23 mouse cellular contexts compared by ENCODE assay signal in genomic region chr3:60168135-60168926, GRCm38 (mm10).
DNase-seq lines count a peak whose midpoint lies in the region; ATAC-seq and TF ChIP-seq lines count a peak whose summit lies in the region.
"Had no signal": no experiment of that assay in that cellular context is flagged by ENCODE, and none has a peak within 500 bp of the region (broad histone marks: within the 10 kb centered on the region; RNA-seq: fewer than 3 reads in every experiment).

No protein-coding gene starts in this region.

- DNase-seq in midbrain, postnatal 0 days (ENCODE audit: low spot score): peak; percentile 4
- no peak for DNase-seq in lung, postnatal 0 days (ENCODE audit: low spot score)
- DNase-seq in gastrocnemius, adult 18-20 months (ENCODE audit: low spot score): no peak
- DNase-seq: adrenal gland, adult 8-10 months; cerebellum, adult 9-11 months; gastrocnemius, postnatal 25 days; left cerebral cortex, postnatal 4 days; lung, adult 2 months; midbrain, embryonic 14.5 days; retina, postnatal 1 day; spleen, adult 18-20 months; thymus, adult 2 months had no signal

- 20% methylated on average over 2 of the region's 2 CpGs for WGBS in forebrain, embryonic 15.5 days
- WGBS in forebrain, embryonic 12.5 days: 24% methylated on average over 2 of the region's 2 CpGs
- WGBS in midbrain, postnatal 0 days: 58% methylated on average over 2 of the region's 2 CpGs
- 57% methylated on average over 2 of the region's 2 CpGs for WGBS in midbrain, embryonic 13.5 days
- 23% methylated on average over 2 of the region's 2 CpGs for WGBS in intestine, postnatal 0 days
- 20% methylated on average over 2 of the region's 2 CpGs for WGBS in small intestine, adult 2 months
- 27% methylated on average over 2 of the region's 2 CpGs for WGBS in lung, postnatal 0 days

- TF ChIP-seq EP300 in lung, postnatal 0 days (IDR thresholded peaks at IDR 0.05): no peak

- H3K27me3 ChIP-seq in forebrain, embryonic 15.5 days: no peaks in the 10 kb centered on the region
- 0 out of 2 replicates have a peak, but pooled peaks cover 3% of the 10 kb centered on the region for H3K27me3 ChIP-seq in forebrain, embryonic 12.5 days
- no peaks in the 10 kb centered on the region for H3K27me3 ChIP-seq in midbrain, postnatal 0 days (ENCODE audit: insufficient read depth, low read length)
- no peaks in the 10 kb centered on the region for H3K27me3 ChIP-seq in midbrain, embryonic 13.5 days
- H3K27me3 ChIP-seq in intestine, postnatal 0 days (replicated peaks; ENCODE audit: control insufficient read depth, insufficient read depth, low read length): no peaks in the 10 kb centered on the region
- no peaks in the 10 kb centered on the region for H3K27me3 ChIP-seq in small intestine, adult 2 months (ENCODE audit: control insufficient read depth, insufficient read depth, low read length)
- H3K27me3 ChIP-seq in lung, postnatal 0 days (replicated peaks; ENCODE audit: insufficient read depth, low read length): no peaks in the 10 kb centered on the region
- H3K27me3 ChIP-seq: CH12.LX; embryonic facial prominence, embryonic 15.5 days; hindbrain, embryonic 15.5 days; kidney, embryonic 15.5 days; stomach, embryonic 15.5 days had no signal

- no peaks in the 10 kb centered on the region for H3K9me3 ChIP-seq in forebrain, embryonic 15.5 days
- no peaks in the 10 kb centered on the region for H3K9me3 ChIP-seq in forebrain, embryonic 12.5 days
- H3K9me3 ChIP-seq in midbrain, postnatal 0 days (ENCODE audit: low read length): no peaks in the 10 kb centered on the region
- no peaks in the 10 kb centered on the region for H3K9me3 ChIP-seq in midbrain, embryonic 13.5 days
- H3K9me3 ChIP-seq in intestine, postnatal 0 days (ENCODE audit: control insufficient read depth): no peaks in the 10 kb centered on the region
- H3K9me3 ChIP-seq in lung, postnatal 0 days (ENCODE audit: low read length): no peaks in the 10 kb centered on the region
- H3K9me3 ChIP-seq: embryonic facial prominence, embryonic 15.5 days; hindbrain, embryonic 15.5 days; kidney, embryonic 15.5 days; stomach, embryonic 15.5 days had no signal

- no peak overlapping the region for H3K4me3 ChIP-seq in forebrain, embryonic 15.5 days
- no peak overlapping the region for H3K4me3 ChIP-seq in forebrain, embryonic 12.5 days (replicated peaks)
- H3K4me3 ChIP-seq in midbrain, postnatal 0 days (ENCODE audit: low read depth, low read length): no peak overlapping the region
- no peak overlapping the region for H3K4me3 ChIP-seq in midbrain, embryonic 13.5 days (replicated peaks)
- no peak overlapping the region for H3K4me3 ChIP-seq in intestine, postnatal 0 days (ENCODE audit: low read depth, low read length)
- H3K4me3 ChIP-seq in small intestine, adult 2 months (ENCODE audit: low read depth, low read length): no peak overlapping the region
- no peak overlapping the region for H3K4me3 ChIP-seq in lung, postnatal 0 days (ENCODE audit: low read depth, low read length)
- H3K4me3 ChIP-seq: embryonic facial prominence, embryonic 15.5 days; hindbrain, embryonic 15.5 days; kidney, embryonic 15.5 days; stomach, embryonic 15.5 days had no signal

- H3K4me2 ChIP-seq in forebrain, embryonic 15.5 days (replicated peaks): no peak overlapping the region
- no peak overlapping the region for H3K4me2 ChIP-seq in forebrain, embryonic 12.5 days
- no peak overlapping the region for H3K4me2 ChIP-seq in midbrain, postnatal 0 days (ENCODE audit: low read depth, low read length, poor library complexity, severe bottlenecking)
- no peak overlapping the region for H3K4me2 ChIP-seq in midbrain, embryonic 13.5 days (replicated peaks)
- H3K4me2 ChIP-seq in intestine, postnatal 0 days (replicated peaks; ENCODE audit: low read depth): peak overlapping the region; percentile 35
- H3K4me2 ChIP-seq in lung, postnatal 0 days (replicated peaks; ENCODE audit: low read depth, low read length): no peak overlapping the region
- H3K4me2 ChIP-seq: embryonic facial prominence, embryonic 15.5 days; heart, embryonic 11.5 days; hindbrain, embryonic 15.5 days; kidney, embryonic 15.5 days; stomach, embryonic 15.5 days had no signal

- peak; percentile 79 for ATAC-seq in forebrain, embryonic 15.5 days (replicated peaks)
- ATAC-seq in forebrain, embryonic 12.5 days (ENCODE audit: low FRiP score): no peak
- no peak for ATAC-seq in midbrain, postnatal 0 days (ENCODE audit: low FRiP score)
- ATAC-seq in midbrain, embryonic 13.5 days: no peak
- ATAC-seq in intestine, postnatal 0 days: peak; percentile 76
- ATAC-seq in lung, postnatal 0 days: no peak

- no peak for TF ChIP-seq CTCF in midbrain, postnatal 0 days (IDR thresholded peaks at IDR 0.05)
- TF ChIP-seq CTCF in intestine, postnatal 0 days (IDR thresholded peaks at IDR 0.05; ENCODE audit: low read depth): no peak
- no peak for TF ChIP-seq CTCF in small intestine, adult 2 months (IDR thresholded peaks at IDR 0.05; ENCODE audit: extremely low read depth, insufficient read length, insufficient replicate concordance, low read depth, low read length)
- TF ChIP-seq CTCF in lung, postnatal 0 days (IDR thresholded peaks at IDR 0.05): no peak

- H3K9ac ChIP-seq in forebrain, embryonic 15.5 days (replicated peaks): no peak overlapping the region
- H3K9ac ChIP-seq in forebrain, embryonic 12.5 days: no peak overlapping the region
- H3K9ac ChIP-seq in midbrain, postnatal 0 days (replicated peaks; ENCODE audit: low read length, poor library complexity, severe bottlenecking): no peak overlapping the region
- no peak overlapping the region for H3K9ac ChIP-seq in midbrain, embryonic 13.5 days (replicated peaks)
- H3K9ac ChIP-seq in intestine, postnatal 0 days (ENCODE audit: low read depth, low read length): no peak overlapping the region
- H3K9ac ChIP-seq in lung, postnatal 0 days (replicated peaks; ENCODE audit: low read depth): no peak overlapping the region
- H3K9ac ChIP-seq: embryonic facial prominence, embryonic 15.5 days; hindbrain, embryonic 15.5 days; kidney, embryonic 15.5 days; stomach, embryonic 15.5 days had no signal

- 0 out of 2 replicates have a peak, but pooled peaks cover 2% of the 10 kb centered on the region for H3K4me1 ChIP-seq in forebrain, embryonic 15.5 days
- no peaks in the 10 kb centered on the region for H3K4me1 ChIP-seq in forebrain, embryonic 12.5 days
- no peaks in the 10 kb centered on the region for H3K4me1 ChIP-seq in midbrain, postnatal 0 days (ENCODE audit: insufficient read depth, low read length)
- no peaks in the 10 kb centered on the region for H3K4me1 ChIP-seq in midbrain, embryonic 13.5 days (replicated peaks)
- H3K4me1 ChIP-seq in intestine, postnatal 0 days (replicated peaks; ENCODE audit: control insufficient read depth, insufficient read depth, low read length): 0 out of 2 replicates have a peak, but pooled peaks cover 3% of the 10 kb centered on the region
- peaks cover 10% of the 10 kb centered on the region; the same call in 1 of the 2 replicates for H3K4me1 ChIP-seq in small intestine, adult 2 months (ENCODE audit: control insufficient read depth, insufficient read depth, insufficient read length, low read length)
- no peaks in the 10 kb centered on the region for H3K4me1 ChIP-seq in lung, postnatal 0 days (ENCODE audit: insufficient read depth, low read depth, low read length)
- H3K4me1 ChIP-seq: embryonic facial prominence, embryonic 15.5 days; hindbrain, embryonic 15.5 days; stomach, embryonic 15.5 days had no signal

- H3K27ac ChIP-seq in forebrain, embryonic 15.5 days (replicated peaks): no peak overlapping the region
- H3K27ac ChIP-seq in forebrain, embryonic 12.5 days: no peak overlapping the region
- H3K27ac ChIP-seq in midbrain, postnatal 0 days (ENCODE audit: low read depth, low read length): no peak overlapping the region
- no peak overlapping the region for H3K27ac ChIP-seq in midbrain, embryonic 13.5 days
- peak overlapping the region; percentile 64 for H3K27ac ChIP-seq in intestine, postnatal 0 days (ENCODE audit: low read depth, low read length)
- peak overlapping the region; percentile 90 for H3K27ac ChIP-seq in small intestine, adult 2 months (ENCODE audit: insufficient read depth, low read depth, low read length)
- H3K27ac ChIP-seq in lung, postnatal 0 days (ENCODE audit: low read length): no peak overlapping the region
- H3K27ac ChIP-seq: embryonic facial prominence, embryonic 15.5 days; hindbrain, embryonic 15.5 days; kidney, embryonic 15.5 days; stomach, embryonic 15.5 days had no signal

- no peak for TF ChIP-seq POLR2A in small intestine, adult 2 months (IDR thresholded peaks at IDR 0.05; ENCODE audit: low read depth, low read length)

- H3K36me3 ChIP-seq in forebrain, embryonic 15.5 days: no peaks in the 10 kb centered on the region
- no peaks in the 10 kb centered on the region for H3K36me3 ChIP-seq in forebrain, embryonic 12.5 days (replicated peaks)
- H3K36me3 ChIP-seq in midbrain, postnatal 0 days (ENCODE audit: insufficient read depth, low read length): no peaks in the 10 kb centered on the region
- H3K36me3 ChIP-seq in midbrain, embryonic 13.5 days: no peaks in the 10 kb centered on the region
- H3K36me3 ChIP-seq in intestine, postnatal 0 days (ENCODE audit: control insufficient read depth, insufficient read depth): no peaks in the 10 kb centered on the region
- H3K36me3 ChIP-seq in small intestine, adult 2 months (ENCODE audit: control insufficient read depth, insufficient read depth, low read length): no peaks in the 10 kb centered on the region
- no peaks in the 10 kb centered on the region for H3K36me3 ChIP-seq in lung, postnatal 0 days (ENCODE audit: insufficient read depth, low read length)
- H3K36me3 ChIP-seq: embryonic facial prominence, embryonic 15.5 days; hindbrain, embryonic 15.5 days; kidney, embryonic 15.5 days; stomach, embryonic 15.5 days had no signal

Comparison
In these comparisons a context has a peak if more than half of its experiments do, and no peak if none do; other contexts are left out.
1. ATAC-seq: peak in forebrain, embryonic 15.5 days (single experiment) and intestine, postnatal 0 days (single experiment); none in forebrain, embryonic 12.5 days (single experiment), midbrain, postnatal 0 days (single experiment), midbrain, embryonic 13.5 days (single experiment) and lung, postnatal 0 days (single experiment).
2. H3K27ac ChIP-seq: peak in intestine, postnatal 0 days (single experiment) and small intestine, adult 2 months (single experiment); none in forebrain, embryonic 15.5 days (single experiment), forebrain, embryonic 12.5 days (single experiment), midbrain, postnatal 0 days (single experiment), midbrain, embryonic 13.5 days (single experiment) and lung, postnatal 0 days (single experiment).